Mouse (Mus musculus): ENCODE measurements around the gene Cyb561d2.

GRCm38 (mm10) chr9:107522400-107522711, 19.6 kb downstream of the Cyb561d2 start:
- TF ChIP-seq POLR2A (IDR thresholded peaks at IDR 0.05; ENCODE audit: insufficient read depth, low read depth, low read length) = no peak
- no peak for TF ChIP-seq CTCF (IDR thresholded peaks at IDR 0.05)
